Mouse (Mus musculus) macrophage (primary cell): ENCODE results near the gene Upk2. TPM values are rescaled to one million over a fixed set of nuclear protein-coding genes. Genes with fewer than 3 reads are reported as not detected.

Source experiments
- H3K27ac ChIP-seq: fragments of 350-480 bp; formaldehyde crosslinking; 2 replicates; pipeline ENCODE4 v1.9.0; 2021
- H3K36me3 ChIP-seq: fragments of 350-480 bp; formaldehyde crosslinking; 2 replicates; pipeline ENCODE4 v1.9.0; 2021; ENCODE audit errors: inconsistent target
- H3K4me3 ChIP-seq: fragments of 350-480 bp; formaldehyde crosslinking; 2 replicates; pipeline ENCODE4 v1.9.0; 2021; ENCODE audit errors: inconsistent target
- H3K79me2 ChIP-seq: fragments of 350-480 bp; formaldehyde crosslinking; 2 replicates; pipeline ENCODE4 v1.9.0; 2021; ENCODE audit errors: inconsistent target
- WGBS: methylation state at CpG from one replicate; pipeline ENCODE4 v1.1.7; 2026; ENCODE audit warnings: inconsistent platforms; ENCODE audit not compliant: missing documents; 5-methylcytosine and 5-hydroxymethylcytosine counted together
- polyA plus RNA-seq: library from polyadenylated mRNA; stranded (reverse); fragments of 250-400 nt; gene quantifications from 3 replicates; pipeline ENCODE4 v1.2.4, GENCODE M21; 2018; ENCODE audit warnings: inconsistent platforms

Upk2 gene
- polyA plus RNA-seq, 1 experiment from 2014 or later: not detected

GRCm38 (mm10) chr9:44483041-44483509 lies 28.3 kb upstream of the Upk2 start:
- under 1% methylated on average over 36 of the region's 39 CpGs for WGBS
- Histone ChIP-seq H3K36me3 (no peaks in the 10 kb centered on the region), H3K27ac (peak overlapping the region; percentile 17; the same call in 1 of the 2 replicates), H3K4me3 (peak overlapping the region; percentile 60), H3K79me2 (peaks cover 6% of the 10 kb centered on the region; the same call in 1 of the 2 replicates)

DNA sequence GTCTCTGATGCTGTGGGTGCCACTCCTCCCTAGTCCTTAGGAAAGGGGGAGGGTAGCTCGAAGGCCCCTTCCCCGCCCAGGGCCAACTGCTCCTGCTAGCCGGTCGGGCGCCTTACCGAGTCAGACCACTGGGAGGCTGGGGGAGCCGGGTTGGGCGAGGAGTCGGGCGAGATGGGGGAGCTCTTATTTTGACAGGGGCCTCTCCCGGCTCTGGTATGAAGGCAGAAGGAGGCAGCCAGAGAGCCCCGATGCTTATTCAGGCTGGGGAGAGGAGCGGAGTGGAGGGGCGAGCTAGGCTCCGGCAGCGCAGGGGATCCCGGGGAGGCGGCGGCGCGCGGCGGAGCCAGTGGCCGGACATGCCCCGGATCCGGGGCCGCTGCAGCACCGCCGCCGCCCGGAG lies 27.8 kb upstream of the Upk2 start, which contains the start of gene Bcl9l:
Gene Bcl9l (plus strand): TSS at position 274 of the 400 bp plus-strand sequence.
- H3K79me2 ChIP-seq: peaks cover 6% of the 10 kb centered on the region; the same call in 1 of the 2 replicates
- H3K4me3 ChIP-seq: peak within 1 kb of the TSS; percentile 60
- 0% methylated on average over 31 of the region's 31 CpGs for WGBS
- no peaks in the 10 kb centered on the region for H3K36me3 ChIP-seq
- H3K27ac ChIP-seq: peak within 1 kb of the TSS; percentile 17; the same call in 1 of the 2 replicates

- H3K27ac ChIP-seq: no peak overlapping the region
- 17% methylated on average over 3 of the region's 3 CpGs for WGBS
- H3K36me3 ChIP-seq: no peaks in the 10 kb centered on the region
- H3K79me2 ChIP-seq: peaks cover 6% of the 10 kb centered on the region; the same call in 1 of the 2 replicates
- H3K4me3 ChIP-seq: peak overlapping the region; percentile 60; the same call in 1 of the 2 replicates
Observed at GRCm38 (mm10) chr9:44482112-44482511, 27.3 kb upstream of the Upk2 start.

DNA sequence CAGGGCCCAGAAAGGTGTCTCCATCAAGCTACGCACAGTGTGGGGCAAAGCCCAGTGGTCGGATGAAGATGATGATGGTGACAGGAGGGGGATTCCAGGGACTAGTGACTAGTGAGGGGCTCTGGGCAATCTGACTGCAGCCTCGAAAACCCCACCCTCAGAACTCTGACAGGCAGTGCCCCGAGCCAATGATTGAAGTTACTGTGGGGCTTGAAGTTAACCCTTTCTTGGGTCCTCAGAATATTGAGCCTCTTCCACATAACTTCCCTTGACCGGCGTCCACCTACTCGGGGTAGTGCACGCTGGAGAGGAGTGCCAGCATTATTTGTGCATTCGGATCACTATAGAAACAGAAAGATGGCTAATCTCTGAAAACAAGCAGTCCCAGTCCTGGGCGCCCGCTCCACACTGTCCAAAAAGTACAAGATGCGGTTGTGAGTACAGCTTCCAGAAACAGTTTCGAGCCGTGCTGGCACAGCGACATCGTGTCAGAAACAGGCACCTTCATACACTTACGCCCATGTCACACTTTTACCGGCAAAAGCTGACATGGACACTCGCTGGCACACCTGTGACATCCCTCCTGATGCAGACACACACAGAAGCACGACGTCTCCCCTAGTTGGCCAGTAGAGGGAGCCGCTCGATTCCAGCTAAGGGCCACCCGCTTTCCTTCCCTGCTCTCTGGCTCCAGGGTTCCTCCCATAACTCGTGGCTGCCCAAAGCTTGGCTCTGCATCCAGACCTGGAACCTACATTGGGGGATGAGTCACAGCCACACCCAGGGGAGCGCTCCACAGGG lies 25.1 kb upstream of the Upk2 start:
- WGBS: 2% methylated on average over 25 of the region's 26 CpGs
- H3K4me3 ChIP-seq: peak overlapping the region; percentile 45
- no peaks in the 10 kb centered on the region; the same call in 1 of the 2 replicates for H3K79me2 ChIP-seq
- no peak overlapping the region for H3K27ac ChIP-seq
- no peaks in the 10 kb centered on the region for H3K36me3 ChIP-seq

GRCm38 (mm10) chr9:44478959-44479605 lies 24.3 kb upstream of the Upk2 start:
- H3K4me3 ChIP-seq: peak overlapping the region; percentile 45
- WGBS: 3% methylated on average over 29 of the region's 29 CpGs
- no peak overlapping the region for H3K27ac ChIP-seq
- H3K36me3 ChIP-seq: no peaks in the 10 kb centered on the region
- no peaks in the 10 kb centered on the region for H3K79me2 ChIP-seq

DNA sequence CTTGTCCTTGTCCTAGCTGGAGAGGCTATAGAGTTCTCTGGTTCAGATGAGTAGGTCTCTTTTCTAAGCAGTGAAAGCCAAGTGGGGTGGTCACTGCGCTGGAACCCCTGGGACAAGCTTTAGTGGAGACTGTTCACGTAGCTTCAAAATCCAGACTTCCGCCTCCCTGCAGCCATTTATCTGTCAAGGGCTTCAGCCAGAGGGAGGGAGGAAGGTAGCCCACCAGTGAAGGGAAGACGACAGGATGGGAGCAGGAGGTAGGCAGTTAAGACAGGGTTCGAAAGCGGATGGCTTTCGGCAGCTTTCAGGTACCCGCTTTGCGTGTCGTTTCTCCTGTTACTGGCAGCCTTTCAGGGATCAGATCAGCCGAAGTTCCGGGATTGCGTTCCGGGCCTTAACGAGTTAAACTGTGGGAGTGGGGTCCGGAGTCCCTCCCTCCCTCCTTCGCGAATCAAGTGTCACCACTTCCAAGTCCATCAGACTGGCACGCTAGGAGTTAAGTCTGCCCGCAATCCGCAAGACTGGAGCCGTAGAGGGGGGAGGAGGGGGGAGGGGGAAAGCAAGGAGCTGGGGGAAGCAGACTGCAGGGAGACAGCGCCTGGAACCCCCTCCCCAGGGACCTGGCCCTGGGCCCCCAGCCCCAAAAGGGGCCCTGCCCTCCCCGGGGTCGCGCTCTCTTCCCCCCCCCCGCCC lies 23.6 kb upstream of the Upk2 start:
- peak overlapping the region; percentile 45 for H3K4me3 ChIP-seq
- WGBS: 2% methylated on average over 22 of the region's 27 CpGs
- H3K27ac ChIP-seq: 0 out of 2 replicates have a peak overlapping the region, but pooled peaks have one; percentile 10
- H3K79me2 ChIP-seq: no peaks in the 10 kb centered on the region
- H3K36me3 ChIP-seq: no peaks in the 10 kb centered on the region

DNA sequence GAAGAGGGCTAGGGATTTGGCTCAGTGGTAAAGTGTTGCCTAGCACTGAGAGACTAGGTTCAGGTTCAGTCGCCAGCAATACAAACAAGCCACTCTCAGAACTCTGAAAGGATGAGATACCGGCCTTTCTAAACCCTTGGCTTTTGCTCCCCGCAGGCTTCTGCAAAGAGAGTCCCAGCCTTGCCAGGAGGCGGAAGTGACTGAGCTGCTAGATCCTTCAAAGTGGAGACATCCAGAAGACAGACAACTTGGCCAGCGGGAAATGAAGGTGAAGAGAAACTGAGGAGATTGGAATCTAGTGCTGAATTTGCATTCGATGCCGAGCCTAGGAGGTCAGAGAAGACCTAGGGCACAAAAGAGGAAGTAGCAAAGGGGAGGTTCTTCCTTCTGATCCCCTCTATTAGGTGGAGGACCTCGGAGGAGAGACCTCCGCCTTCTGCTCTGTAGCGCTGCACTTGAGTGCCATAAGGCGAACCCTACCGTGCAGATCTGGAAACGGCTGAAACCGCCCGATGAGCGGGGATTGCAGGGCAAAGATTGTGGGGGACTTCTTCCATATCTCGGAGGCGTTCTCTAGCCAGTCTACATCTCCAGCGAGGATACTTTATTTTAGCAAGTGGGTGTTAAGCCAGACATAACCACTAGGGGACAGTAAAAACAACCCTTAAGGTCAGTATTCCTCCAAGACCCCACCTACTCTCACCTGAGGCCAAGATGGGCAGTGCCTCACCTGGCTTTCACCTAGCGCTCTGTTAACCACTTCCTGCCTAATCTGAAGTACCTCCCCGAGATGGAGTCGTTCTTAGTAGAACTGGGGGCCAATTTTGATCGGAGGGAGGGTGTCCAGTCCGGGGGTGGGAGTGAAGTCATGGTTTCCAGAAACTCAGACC lies 22.8 kb upstream of the Upk2 start:
- 8% methylated on average over 24 of the region's 24 CpGs for WGBS
- Histone ChIP-seq H3K27ac (0 out of 2 replicates have a peak overlapping the region, but pooled peaks have one; percentile 10), H3K4me3 (peak overlapping the region; percentile 45), H3K79me2 (no peaks in the 10 kb centered on the region), H3K36me3 (no peaks in the 10 kb centered on the region)

GRCm38 (mm10) chr9:44475936-44476335 lies 21.2 kb upstream of the Upk2 start:
- WGBS: 98% methylated on average over 3 of the region's 3 CpGs
- Histone ChIP-seq H3K36me3 (no peaks in the 10 kb centered on the region), H3K27ac (no peak overlapping the region)

GRCm38 (mm10) chr9:44474327-44474726 lies 19.6 kb upstream of the Upk2 start:
- no peak overlapping the region for H3K27ac ChIP-seq
- H3K4me3 ChIP-seq: no peak overlapping the region
- no peaks in the 10 kb centered on the region for H3K36me3 ChIP-seq
- H3K79me2 ChIP-seq: no peaks in the 10 kb centered on the region
- 81% methylated on average over 1 of the region's 1 CpGs for WGBS

More at GRCm38 (mm10) chr9:44475936-44476335, 21.2 kb upstream of the Upk2 start:
- H3K4me3 ChIP-seq: no peak overlapping the region
- no peaks in the 10 kb centered on the region for H3K79me2 ChIP-seq

- no peak overlapping the region for H3K27ac ChIP-seq
- H3K4me3 ChIP-seq: no peak overlapping the region
- no peaks in the 10 kb centered on the region for H3K36me3 ChIP-seq
- no peaks in the 10 kb centered on the region for H3K79me2 ChIP-seq
- WGBS: 70% methylated on average over 3 of the region's 3 CpGs
Observed at GRCm38 (mm10) chr9:44473184-44473583, 18.4 kb upstream of the Upk2 start.

GRCm38 (mm10) chr9:44468800-44469199 lies 14.0 kb upstream of the Upk2 start:
- H3K36me3 ChIP-seq: no peaks in the 10 kb centered on the region
- no peaks in the 10 kb centered on the region for H3K79me2 ChIP-seq
- no peak overlapping the region for H3K4me3 ChIP-seq
- H3K27ac ChIP-seq: no peak overlapping the region
- 75% methylated on average over 2 of the region's 2 CpGs for WGBS

- WGBS: 58% methylated on average over 7 of the region's 7 CpGs
Observed at GRCm38 (mm10) chr9:44468224-44468623, 13.4 kb upstream of the Upk2 start.

GRCm38 (mm10) chr9:44461950-44462349 lies 7.2 kb upstream of the Upk2 start:
- Histone ChIP-seq H3K4me3 (peak overlapping the region; percentile 2; the same call in 1 of the 2 replicates), H3K27ac (peak overlapping the region; percentile 90), H3K79me2 (no peaks in the 10 kb centered on the region), H3K36me3 (no peaks in the 10 kb centered on the region)
- 35% methylated on average over 5 of the region's 5 CpGs for WGBS

More at GRCm38 (mm10) chr9:44468224-44468623, 13.4 kb upstream of the Upk2 start:
- Histone ChIP-seq H3K4me3 (no peak overlapping the region), H3K36me3 (no peaks in the 10 kb centered on the region), H3K79me2 (no peaks in the 10 kb centered on the region), H3K27ac (no peak overlapping the region)
